Mouse (Mus musculus) T-helper 17 cell (primary cell): Measurements from ENCODE around the gene Ogn.

Experiments used
- in situ Hi-C, 2 experiments: fragments of 300-600 bp; cut with MboI, MseI; formaldehyde crosslinking; loops; 1 replicate in 1 of 2; 2 replicates in 1 of 2; pipeline ENCODE4 v1.15.1; 2025; ENCODE audit warnings: high pct_unique_total_duplicates in 2 of 2

Gene Ogn

DNA sequence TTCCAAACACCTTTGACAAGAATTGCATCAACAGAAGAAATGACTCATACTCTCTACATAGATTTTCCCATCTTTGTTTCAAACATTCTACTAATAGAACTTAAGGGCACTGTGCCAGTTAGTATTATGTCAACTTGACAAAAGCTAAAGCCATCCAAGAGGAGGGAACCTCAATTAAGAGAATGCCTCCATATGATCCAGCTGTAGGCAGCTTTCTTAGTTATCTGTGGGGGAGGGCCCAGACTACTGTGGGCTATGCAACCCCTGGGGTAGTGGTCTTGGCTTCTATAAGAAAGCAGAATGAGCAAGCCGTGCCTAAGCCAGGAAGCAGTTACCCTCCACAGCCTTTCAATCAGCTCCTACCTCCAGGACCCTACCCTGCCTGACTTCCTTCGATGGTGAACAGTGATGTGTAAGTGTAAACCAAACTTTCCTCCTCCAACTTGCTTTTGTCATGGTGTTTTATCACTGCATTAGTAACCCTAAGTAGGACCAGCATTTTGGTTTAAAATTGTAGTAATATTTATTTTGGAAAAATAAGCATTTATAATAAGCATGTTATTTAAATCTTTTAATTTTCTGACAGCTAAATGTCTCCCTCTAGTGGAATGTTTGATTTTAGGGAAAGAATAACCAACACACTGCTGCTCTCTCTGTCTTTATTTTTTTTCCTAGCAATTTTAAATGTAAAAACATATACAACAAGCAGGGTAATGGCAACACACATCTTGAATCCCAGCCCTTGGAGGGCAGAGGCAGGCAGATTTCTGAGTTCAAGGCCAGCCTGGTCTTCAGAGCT is 37.1 kb downstream of the Ogn start:
- in situ Hi-C loops, result loop anchor here (5.0 kb wide), 2 partner anchors 193 to 198 kb away; no protein-coding TSS in a partner anchor

DNA sequence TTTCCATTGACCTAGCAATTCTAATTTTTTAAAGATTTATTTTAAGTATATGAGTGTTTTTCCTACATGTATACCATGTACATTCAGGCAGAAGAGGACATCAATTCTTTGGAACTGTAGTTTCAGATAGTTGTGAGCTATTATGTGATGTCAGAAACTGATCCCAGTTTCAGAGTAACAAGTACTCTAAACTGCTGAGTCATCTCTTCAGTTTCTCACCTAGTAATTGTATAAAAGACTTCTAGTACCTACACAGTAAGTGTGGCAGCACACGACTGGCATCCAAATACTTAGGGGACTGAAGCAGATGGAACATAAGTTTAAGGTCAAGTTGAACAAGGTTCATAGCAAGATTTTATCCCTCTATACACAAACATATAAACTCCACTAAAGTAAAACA is 38.2 kb downstream of the Ogn start:
- in situ Hi-C loops, result no loop called here

DNA sequence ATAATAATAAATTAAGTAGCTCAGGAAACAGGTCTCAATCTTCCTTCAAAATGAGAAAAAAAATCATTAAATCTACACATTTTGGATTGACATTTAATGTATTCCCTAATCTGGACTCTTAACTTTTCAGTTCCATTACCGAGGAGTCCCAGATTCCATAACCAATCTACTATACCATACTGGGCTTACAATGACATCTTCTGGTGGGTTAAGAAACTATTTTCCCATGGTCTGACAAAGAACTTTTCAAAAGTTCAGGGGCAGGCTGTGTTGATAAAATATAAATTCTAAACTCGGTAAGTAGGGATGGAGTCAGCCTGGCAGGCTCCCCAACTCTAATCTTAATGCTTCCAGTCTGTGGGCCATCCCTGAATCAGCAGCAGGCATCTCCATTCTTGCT is 43.3 kb downstream of the Ogn start:
- in situ Hi-C loops, result loop anchor here in 1 of 2 experiments (25.0 kb wide), 1 partner anchor 1139 kb away; the partner anchor contains the start of genes A830005F24Rik and Zfp169

DNA sequence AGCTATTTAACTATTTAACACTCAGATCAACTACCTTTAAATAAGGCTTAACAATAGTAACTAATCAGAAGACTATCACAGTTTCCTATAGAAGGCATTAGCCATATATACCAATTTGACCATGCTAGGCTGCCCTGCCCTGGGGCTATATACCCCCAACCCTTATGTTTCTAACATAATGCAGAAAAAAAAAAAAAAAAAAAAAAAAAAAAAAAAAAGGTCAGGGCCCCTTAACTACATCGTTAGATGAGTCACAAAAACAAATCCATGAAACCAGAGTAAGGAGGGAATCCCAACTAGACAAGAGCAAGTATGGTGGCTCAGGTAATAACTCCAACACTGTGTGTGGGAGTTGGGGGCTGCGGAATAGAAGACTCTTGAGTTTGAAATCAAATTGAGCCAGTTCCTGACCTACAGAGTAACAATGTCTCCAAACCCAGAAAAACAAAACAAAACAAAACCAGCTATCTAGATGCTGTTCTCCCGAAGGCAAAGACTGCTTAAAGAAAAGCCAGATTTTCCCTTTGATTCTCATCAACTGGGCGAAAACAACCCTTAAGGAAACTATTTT is 44.0 kb downstream of the Ogn start:
- in situ Hi-C loops, result loop anchor here in 1 of 2 experiments (25.0 kb wide), 1 partner anchor 1140 kb away; the partner anchor contains the start of genes A830005F24Rik and Zfp169

DNA sequence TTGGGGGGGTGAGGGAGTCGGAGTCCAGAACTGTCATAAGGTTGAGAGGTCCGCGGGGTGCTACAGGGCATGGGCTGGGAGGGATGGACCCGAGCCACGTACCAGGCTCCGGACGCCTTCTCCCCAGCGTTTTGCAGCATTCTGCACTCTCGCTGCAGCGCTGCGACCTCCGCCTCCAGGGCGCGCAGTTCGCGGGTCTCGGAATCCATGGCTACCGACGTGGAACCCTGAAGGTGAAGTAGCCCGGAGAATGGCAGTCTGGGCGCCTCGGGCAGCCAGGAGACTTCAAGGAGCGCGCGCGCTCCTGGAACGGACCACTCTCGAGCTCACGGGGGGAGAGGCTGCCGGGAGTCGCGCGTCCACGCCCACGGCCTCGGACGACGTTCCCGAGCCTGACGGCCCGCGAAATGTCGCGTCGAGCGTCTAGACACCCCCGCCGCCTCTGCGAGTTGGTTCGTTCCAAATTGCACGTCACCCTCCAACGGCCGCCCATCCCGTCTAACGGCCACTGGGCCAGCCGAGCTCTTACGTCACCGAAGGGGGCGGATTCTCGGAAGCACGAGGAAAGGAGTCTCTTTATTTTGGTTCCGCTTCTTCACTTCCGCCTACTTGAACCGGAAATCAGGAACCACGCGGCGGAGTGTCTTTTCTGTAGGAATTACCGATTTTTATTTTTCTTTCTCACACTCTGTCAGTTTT is 44.8 kb downstream of the Ogn start, which contains the start of the genes Cenpp and Nol8:
Gene Cenpp, minus strand, starts transcription at position 305 of the 699 bp plus-strand sequence.
Gene Nol8, plus strand, starts transcription at position 598 of the 699 bp plus-strand sequence.
- in situ Hi-C loops, result loop anchor here in 1 of 2 experiments (25.0 kb wide), 1 partner anchor 1140 kb away; the partner anchor contains the start of genes A830005F24Rik and Zfp169

DNA sequence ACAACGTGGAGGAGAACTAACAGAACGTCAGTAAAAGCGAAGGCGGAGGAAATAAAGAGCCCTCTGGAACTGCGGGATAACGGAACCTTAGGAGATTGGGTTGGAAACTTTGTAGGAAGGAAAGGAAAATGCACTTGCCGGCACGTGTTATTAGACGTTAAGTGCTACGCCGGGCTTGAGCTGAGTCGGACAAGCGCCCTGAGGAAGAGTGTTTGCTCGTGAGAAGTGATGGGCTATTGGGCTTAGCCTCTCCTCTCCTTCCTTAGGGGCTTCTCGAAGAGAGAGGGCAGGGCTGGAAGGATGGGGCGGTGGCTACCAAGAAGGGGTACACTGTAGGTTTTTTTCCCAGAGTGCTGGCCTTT is 45.3 kb downstream of the Ogn start:
- in situ Hi-C loops, result loop anchor here in 1 of 2 experiments (25.0 kb wide), 1 partner anchor 1141 kb away; the partner anchor contains the start of genes A830005F24Rik and Zfp169
